ENCODE assay signal across 8 mouse cellular contexts in genomic region chr12:3833851-3834273, GRCm38 (mm10). TPM values are rescaled to one million over a fixed set of nuclear protein-coding genes. Genes with fewer than 3 reads are reported as not detected.
DNase-seq lines count a peak whose midpoint lies in the region; ATAC-seq and TF ChIP-seq lines count a peak whose summit lies in the region.

No protein-coding gene starts in this region.

- peak; percentile 52 for ATAC-seq in intestine, embryonic 15.5 days
- no peak for ATAC-seq in megakaryocyte progenitor cell, adult 5-6 weeks (replicated peaks; ENCODE audit: poor library complexity)

- TF ChIP-seq POLR2A in ES-Bruce4 (IDR thresholded peaks at IDR 0.05; ENCODE audit: insufficient read depth, low read length): no peak

- H3K27me3 ChIP-seq in ES-Bruce4 (ENCODE audit: control insufficient read depth, insufficient read depth, low read length, poor library complexity, severe bottlenecking): no peaks in the 10 kb centered on the region
- H3K27me3 ChIP-seq in intestine, embryonic 15.5 days (replicated peaks): no peaks in the 10 kb centered on the region

- no peak for TF ChIP-seq CTCF in ES-Bruce4 (IDR thresholded peaks at IDR 0.05; ENCODE audit: low read depth, low read length)

- TF ChIP-seq EP300 in ES-Bruce4 (IDR thresholded peaks at IDR 0.05; ENCODE audit: insufficient read depth, low read depth, low read length): no peak

- 0 out of 2 replicates have a peak overlapping the region, but pooled peaks have one; percentile 4 for H3K4me3 ChIP-seq in ES-Bruce4 (ENCODE audit: low read depth, low read length)
- peak overlapping the region; percentile 15 for H3K4me3 ChIP-seq in intestine, embryonic 15.5 days (replicated peaks)

- DNase-seq in embryo, embryonic 9.5 days (ENCODE audit: extremely low spot score): peak; percentile 40
- peak; percentile 99 for DNase-seq in heart, adult 11 months
- peak; percentile 83 to 91 for DNase-seq in left cerebral cortex, postnatal 10 days (ENCODE audit: extremely low spot score in 1 of 2, low spot score in 2 of 2)
- DNase-seq in lung, postnatal 25 days (ENCODE audit: low spot score): peak; percentile 80
- peak; percentile 63 to 71 for DNase-seq in right cerebral cortex, adult 2 months (ENCODE audit: low spot score in 2 of 2)

- H3K36me3 ChIP-seq in ES-Bruce4 (ENCODE audit: control insufficient read depth, insufficient read depth, low read length, poor library complexity, severe bottlenecking): no peaks in the 10 kb centered on the region
- H3K36me3 ChIP-seq in intestine, embryonic 15.5 days: peaks cover 28% of the 10 kb centered on the region

- peaks cover 2% of the 10 kb centered on the region for H3K4me1 ChIP-seq in ES-Bruce4 (ENCODE audit: control insufficient read depth, insufficient read depth, low read length)
- H3K4me1 ChIP-seq in intestine, embryonic 15.5 days (replicated peaks): peaks cover 42% of the 10 kb centered on the region

- no peak overlapping the region for H3K27ac ChIP-seq in ES-Bruce4 (ENCODE audit: insufficient read depth, low read length)
- peak overlapping the region; percentile 82 for H3K27ac ChIP-seq in intestine, embryonic 15.5 days

- no peaks in the 10 kb centered on the region for H3K9me3 ChIP-seq in ES-Bruce4 (replicated peaks; ENCODE audit: control insufficient read depth, insufficient read depth, low read length, poor library complexity, severe bottlenecking)
- H3K9me3 ChIP-seq in intestine, embryonic 15.5 days: no peaks in the 10 kb centered on the region

- intact Hi-C loops in left cerebral cortex, postnatal 10 days (cut with DNase I): no loop called here

- H3K9ac ChIP-seq in ES-Bruce4 (ENCODE audit: low read depth, poor library complexity, severe bottlenecking): 0 out of 2 replicates have a peak overlapping the region, but pooled peaks have one; percentile 0
- peak overlapping the region; percentile 29; the same call in 1 of the 2 replicates for H3K9ac ChIP-seq in intestine, embryonic 15.5 days

- H3K4me2 ChIP-seq in intestine, embryonic 15.5 days (replicated peaks): peak overlapping the region; percentile 54

- 5% methylated on average over 8 of the region's 8 CpGs for WGBS in intestine, embryonic 15.5 days

RNA-seq across cellular contexts. Expression of gene Dnmt3a, which starts 28.1 kb away (rescaled TPM):
- polyA plus RNA-seq in ES-Bruce4 (2011; ENCODE audit: insufficient read depth, insufficient read length, low read depth, missing spikeins): 31.9 and 44.2 TPM in 2 replicates
- 114 and 120 TPM in 2 replicates for polyA plus RNA-seq in intestine, embryonic 15.5 days (2015; fragmentation: Nextera tagmentation; extraction: Ambion mirVana)
- 100 to 1,000 TPM; 331 to 345 TPM for total RNA-seq in left cerebral cortex, postnatal 10 days (2021)
- 12.1 and 19.4 TPM in 2 replicates for total RNA-seq in megakaryocyte progenitor cell, adult 5-6 weeks (2015)
- total RNA-seq in megakaryocyte progenitor cell, adult 5-6 weeks (2017): 20.4 and 21.8 TPM in 2 replicates

Comparison
In these comparisons a context has a peak if more than half of its experiments do, and no peak if none do; other contexts are left out.
1. DNase-seq: peak in every context shown above with its lines; median percentile 99 in heart, adult 11 months; 87 in left cerebral cortex, postnatal 10 days; 80 in lung, postnatal 25 days; 67 in right cerebral cortex, adult 2 months; 40 in embryo, embryonic 9.5 days.
2. RNA of gene Dnmt3a, which starts 28.1 kb away (total RNA-seq): 331 to 345 TPM in left cerebral cortex, postnatal 10 days; 12.1 to 21.8 TPM in megakaryocyte progenitor cell, adult 5-6 weeks; every median in the first group is over 10 times any median in the second.